Mouse (Mus musculus) cortical plate, adult 2 months (tissue): ENCODE data around the gene Otud3. TPM values are rescaled to one million over a fixed set of nuclear protein-coding genes. Genes with fewer than 3 reads are reported as not detected.

Source experiments
- H3K27ac ChIP-seq: fragments of 200-500 bp; 2 replicates; pipeline ENCODE4 v1.5.1; 2012; ENCODE audit warnings: low read length, control low read depth, inconsistent platforms; ENCODE audit not compliant: insufficient read depth
- H3K4me1 ChIP-seq: fragments of 200-500 bp; 2 replicates; pipeline ENCODE4 v1.6.1; 2011; ENCODE audit warnings: low read length; ENCODE audit not compliant: control insufficient read depth, insufficient read depth
- H3K4me3 ChIP-seq: fragments of 200-500 bp; 2 replicates; pipeline ENCODE4 v1.5.1; 2011; ENCODE audit warnings: mild to moderate bottlenecking, low read length, control low read depth; ENCODE audit not compliant: insufficient read depth
- CTCF ChIP-seq: fragments of 200-500 bp; IDR thresholded peaks from 2 replicates; pipeline ENCODE4 v1.5.1; 2011; ENCODE audit warnings: mild to moderate bottlenecking, control low read depth, low read length; ENCODE audit not compliant: insufficient read depth; ENCODE audit errors: extremely low read depth
- POLR2A ChIP-seq: fragments of 200-500 bp; IDR thresholded peaks from 2 replicates; pipeline ENCODE4 v1.6.1; 2011; ENCODE audit warnings: mild to moderate bottlenecking, low read length, control low read depth; ENCODE audit not compliant: insufficient read depth; ENCODE audit errors: extremely low read depth
- polyA plus RNA-seq: library from polyadenylated mRNA; depleted of rRNA; stranded (reverse); fragments of >200 nt; gene quantifications from 2 replicates; pipeline ENCODE4 v1.2.3, GENCODE M21; 2012; rRNA removed

Gene Otud3
- polyA plus RNA-seq = 14.7 and 15.1 TPM in 2 replicates

DNA sequence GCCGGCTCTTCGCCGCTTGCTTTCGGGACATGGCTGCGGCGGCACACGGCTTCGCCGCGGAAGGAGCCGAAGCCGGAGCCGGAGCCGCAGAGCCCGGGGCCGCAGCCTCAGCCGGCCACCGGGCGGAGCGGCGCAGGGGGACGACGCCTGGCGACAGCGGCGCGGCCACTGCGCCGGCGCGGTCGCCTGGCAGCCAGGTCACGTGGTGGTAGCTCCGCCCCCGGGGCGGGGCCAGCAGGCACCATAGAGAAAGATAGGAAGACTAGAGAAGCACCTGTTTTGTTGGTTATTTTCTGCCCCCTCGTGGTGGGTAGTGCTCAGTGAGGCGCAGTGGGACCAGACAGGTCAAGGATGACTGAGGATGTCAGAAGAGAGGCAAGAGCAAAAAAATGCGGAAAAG, at the start of gene Otud3:
Gene Otud3 (minus strand): TSS at position 149 of the 400 bp plus-strand sequence.
- Histone ChIP-seq H3K27ac (0 out of 2 replicates have a peak within 1 kb of the TSS, but pooled peaks have one; percentile 13), H3K4me1 (peaks cover 9% of the 10 kb centered on the region), H3K4me3 (peak within 1 kb of the TSS; percentile 80)
- TF ChIP-seq POLR2A (peak; percentile 69; the same call in 1 of the 2 replicates), CTCF (peak; percentile 80)

DNA sequence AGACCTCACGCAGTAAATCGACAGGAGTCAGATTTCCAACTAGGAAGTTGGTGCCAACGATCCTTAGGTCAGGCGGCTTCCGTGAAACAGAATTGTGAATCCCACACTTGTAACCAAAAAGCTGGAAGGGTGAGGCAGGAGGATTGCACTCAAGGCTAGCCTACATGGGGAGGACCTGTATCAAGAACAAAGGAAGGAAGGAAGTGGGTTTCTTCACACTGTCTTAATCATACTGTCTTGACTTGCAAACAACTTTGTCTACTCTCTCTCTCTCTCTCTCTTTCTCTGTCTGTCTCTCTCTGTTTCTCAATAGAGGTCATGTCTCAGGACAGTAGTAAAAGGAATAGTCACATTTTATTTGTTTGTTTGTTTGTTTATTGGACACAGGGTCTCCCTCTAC, 49.0 kb upstream of the Otud3 start:
- Histone ChIP-seq H3K4me1 (no peaks in the 10 kb centered on the region), H3K4me3 (no peak overlapping the region), H3K27ac (no peak overlapping the region)
- TF ChIP-seq CTCF (no peak), POLR2A (no peak)

DNA sequence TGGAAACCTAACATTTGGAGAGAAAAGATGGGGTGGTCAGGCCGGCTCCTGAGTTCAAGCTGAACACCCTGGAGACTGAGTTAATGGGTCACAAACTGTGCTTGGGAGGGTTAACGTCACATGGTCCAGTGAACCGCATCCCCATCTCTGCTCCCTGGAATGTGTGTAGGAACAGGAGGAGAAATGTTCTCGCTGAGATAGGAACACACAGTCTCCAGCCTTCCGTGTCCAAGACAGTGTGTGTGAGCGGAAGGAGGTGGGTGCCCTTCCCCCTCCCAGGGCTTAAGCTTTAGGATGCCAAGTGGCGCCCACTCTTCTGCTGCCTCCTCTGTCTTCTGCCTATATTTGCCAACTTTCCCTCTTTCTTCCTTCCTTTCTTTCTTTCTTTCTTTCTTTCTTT, 46.2 kb upstream of the Otud3 start:
- Histone ChIP-seq H3K4me1 (no peaks in the 10 kb centered on the region), H3K27ac (no peak overlapping the region), H3K4me3 (no peak overlapping the region)
- no peak for TF ChIP-seq CTCF
- TF ChIP-seq POLR2A = no peak

DNA sequence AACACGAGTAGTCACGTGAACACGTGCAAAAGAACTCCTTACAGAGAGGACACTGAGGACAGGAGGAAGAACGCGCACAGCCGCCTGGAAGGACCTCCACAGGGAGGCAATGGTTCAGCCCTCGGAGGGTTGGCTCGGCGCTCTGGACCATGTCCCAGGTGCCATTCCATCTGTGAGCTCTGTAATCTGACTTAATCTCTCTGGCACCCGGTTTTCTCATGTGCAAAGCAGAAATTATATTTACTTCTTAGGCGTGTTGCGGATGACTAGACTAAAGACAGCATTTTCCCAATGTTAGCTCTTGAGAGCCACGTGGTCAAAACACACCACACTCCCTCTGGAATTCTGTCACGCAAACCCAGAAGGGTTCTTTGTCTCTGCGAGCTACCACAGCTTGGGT, 45.4 kb upstream of the Otud3 start:
- no peak overlapping the region for H3K4me3 ChIP-seq
- H3K27ac ChIP-seq = no peak overlapping the region
- H3K4me1 ChIP-seq = no peaks in the 10 kb centered on the region
- TF ChIP-seq POLR2A (no peak), CTCF (no peak)

DNA sequence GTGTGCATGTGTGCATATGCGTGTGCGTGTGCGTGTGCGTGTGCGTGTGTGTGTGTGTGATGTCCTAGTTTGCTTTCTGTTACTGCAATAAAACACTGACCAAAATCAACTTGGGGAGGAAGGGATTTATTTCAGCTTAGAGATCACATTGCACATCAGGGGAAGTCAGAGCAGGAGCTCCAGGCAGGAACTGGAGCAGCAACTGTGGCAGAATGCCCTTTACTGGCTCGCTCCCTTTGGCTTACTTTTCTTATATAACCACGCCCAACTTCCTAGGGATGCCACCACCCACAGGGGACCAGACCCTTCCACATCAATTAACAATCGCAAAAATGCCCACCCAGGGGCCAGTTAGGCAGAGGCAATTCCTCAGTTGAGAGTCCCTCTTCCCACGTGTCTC, 44.9 kb upstream of the Otud3 start:
- no peak for TF ChIP-seq POLR2A
- no peak for TF ChIP-seq CTCF
- Histone ChIP-seq H3K27ac (no peak overlapping the region), H3K4me1 (no peaks in the 10 kb centered on the region), H3K4me3 (no peak overlapping the region)

DNA sequence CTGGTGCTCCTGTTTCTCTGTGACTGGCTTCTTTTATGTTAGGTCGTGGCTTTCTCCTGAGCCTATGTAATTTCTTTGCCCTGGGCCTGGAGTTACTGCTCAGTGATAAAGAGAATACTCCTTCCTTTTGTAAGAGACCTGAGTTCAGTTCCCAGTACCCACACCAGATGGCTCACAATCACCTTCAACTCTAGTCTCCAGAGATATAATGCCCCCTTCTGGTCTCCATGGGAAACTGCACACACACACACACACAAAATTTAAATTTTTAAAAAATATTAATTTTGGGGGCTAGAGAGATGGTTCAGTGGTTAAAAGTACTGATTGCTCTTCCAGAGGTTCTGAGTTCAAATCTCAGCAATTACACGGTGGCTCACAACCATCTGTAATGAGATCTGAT, 34.5 kb upstream of the Otud3 start:
- no peak for TF ChIP-seq POLR2A
- no peak for TF ChIP-seq CTCF
- no peak overlapping the region for H3K27ac ChIP-seq
- no peaks in the 10 kb centered on the region for H3K4me1 ChIP-seq
- H3K4me3 ChIP-seq = no peak overlapping the region

DNA sequence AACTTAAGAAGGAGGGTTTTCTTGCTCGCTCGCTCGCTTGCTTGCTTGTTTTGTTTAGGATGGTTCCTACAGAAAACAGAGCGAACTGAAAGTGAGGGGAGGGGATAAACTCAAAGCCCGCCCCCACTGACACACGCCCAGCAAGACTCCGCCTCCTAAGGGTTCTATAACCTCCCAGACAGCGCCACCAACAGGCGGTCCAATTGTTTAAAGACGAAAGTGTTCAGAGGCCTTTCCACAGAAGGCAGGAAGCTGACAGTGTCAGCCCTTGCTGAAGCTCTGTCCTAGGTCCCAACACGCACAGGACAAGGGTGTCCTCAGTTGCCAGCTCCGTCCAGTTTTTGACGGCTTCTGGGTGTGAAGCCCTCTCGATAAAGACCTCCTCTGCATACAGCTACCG, 30.0 kb upstream of the Otud3 start:
- H3K4me1 ChIP-seq = no peaks in the 10 kb centered on the region; the same call in 1 of the 2 replicates
- no peak overlapping the region for H3K27ac ChIP-seq
- no peak overlapping the region for H3K4me3 ChIP-seq
- TF ChIP-seq POLR2A (no peak), CTCF (peak; percentile 51)

DNA sequence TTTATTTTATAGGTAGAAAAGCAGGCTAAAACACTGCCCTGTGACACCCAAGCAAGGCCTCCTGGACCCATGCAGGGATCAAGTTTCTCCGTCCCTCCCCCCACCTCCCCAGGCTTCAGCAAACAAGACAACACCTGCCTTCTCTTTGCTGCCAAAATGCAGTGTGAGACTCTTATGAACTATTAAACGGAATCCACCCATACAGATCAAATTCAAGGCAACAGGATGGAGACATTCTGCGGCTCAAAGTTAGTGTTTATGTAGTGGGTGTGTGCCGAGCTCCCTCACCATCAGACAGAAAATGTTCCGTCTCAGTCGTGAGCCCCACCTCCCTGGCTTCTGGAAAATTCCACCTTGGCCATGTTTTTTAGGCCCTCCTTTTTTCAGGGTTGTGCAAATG, 28.2 kb upstream of the Otud3 start:
- H3K4me1 ChIP-seq = no peaks in the 10 kb centered on the region; the same call in 1 of the 2 replicates
- no peak overlapping the region for H3K4me3 ChIP-seq
- TF ChIP-seq CTCF (no peak), POLR2A (no peak)
- no peak overlapping the region for H3K27ac ChIP-seq

DNA sequence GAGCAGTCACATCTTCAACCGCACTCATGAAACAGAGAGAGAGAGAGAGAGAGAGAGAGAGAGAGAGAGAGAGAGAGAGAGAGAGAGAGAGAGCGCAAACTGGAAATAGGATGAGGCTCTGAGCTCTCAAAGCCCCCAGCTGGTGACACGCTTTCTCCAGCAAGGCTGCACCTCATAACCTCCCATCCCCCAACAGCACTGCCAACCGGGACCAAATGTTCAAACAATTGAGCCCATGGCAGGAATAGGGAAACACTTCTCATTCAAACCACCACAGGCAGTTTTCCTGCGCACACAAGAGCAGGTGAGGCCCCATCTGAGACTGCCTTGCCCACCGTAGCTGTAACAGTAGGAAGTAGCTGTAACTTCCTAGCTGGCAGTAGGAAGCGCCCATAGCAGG, 27.7 kb upstream of the Otud3 start:
- TF ChIP-seq CTCF (no peak), POLR2A (no peak)
- Histone ChIP-seq H3K4me1 (no peaks in the 10 kb centered on the region; the same call in 1 of the 2 replicates), H3K27ac (no peak overlapping the region), H3K4me3 (no peak overlapping the region)

DNA sequence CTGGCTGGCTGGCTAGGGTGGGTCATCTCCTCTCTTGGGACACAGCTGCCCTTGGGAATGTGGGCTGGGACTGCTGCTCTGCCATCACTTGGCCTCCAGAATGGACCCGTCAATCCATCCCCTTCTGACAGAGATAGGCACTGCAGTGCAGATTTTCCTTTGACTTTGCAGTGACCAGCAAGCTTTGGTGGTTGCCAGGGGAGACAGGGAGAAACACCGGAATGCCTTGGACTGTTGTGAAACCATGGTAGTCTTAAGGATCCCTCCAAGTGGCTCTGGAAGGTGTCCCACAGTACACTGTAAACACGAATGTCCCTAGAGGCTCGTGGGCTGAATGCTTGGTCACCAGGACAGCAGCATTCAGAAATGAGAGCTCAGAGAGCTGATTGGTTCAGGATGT, 25.7 kb upstream of the Otud3 start:
- no peak overlapping the region for H3K27ac ChIP-seq
- H3K4me1 ChIP-seq = no peaks in the 10 kb centered on the region; the same call in 1 of the 2 replicates
- no peak overlapping the region for H3K4me3 ChIP-seq
- no peak for TF ChIP-seq POLR2A
- no peak for TF ChIP-seq CTCF
